Mouse (Mus musculus) kidney, adult 2 months (tissue): ENCODE data around the gene Gjb3.

Source experiments
- CTCF ChIP-seq: fragments of 200-500 bp; conservative IDR thresholded peaks from 2 replicates; pipeline ENCODE4 v1.5.1; 2011; ENCODE audit warnings: low read depth, mild to moderate bottlenecking, control low read depth, low read length, moderate library complexity, mixed read lengths; ENCODE audit not compliant: insufficient read depth, insufficient read length
- POLR2A ChIP-seq: fragments of 200-500 bp; IDR thresholded peaks from one replicate; pipeline ENCODE4 v1.6.1; 2011; ENCODE audit warnings: low read depth, low read length, control low read depth

GRCm38 (mm10) chr4:127324759-127325158 is 5.9 kb downstream of the Gjb3 start:
- TF ChIP-seq CTCF (peak; percentile 85), POLR2A (no peak)
